Comparison of ENCODE assay signal across 9 mouse cellular contexts in the genomic region with DNA sequence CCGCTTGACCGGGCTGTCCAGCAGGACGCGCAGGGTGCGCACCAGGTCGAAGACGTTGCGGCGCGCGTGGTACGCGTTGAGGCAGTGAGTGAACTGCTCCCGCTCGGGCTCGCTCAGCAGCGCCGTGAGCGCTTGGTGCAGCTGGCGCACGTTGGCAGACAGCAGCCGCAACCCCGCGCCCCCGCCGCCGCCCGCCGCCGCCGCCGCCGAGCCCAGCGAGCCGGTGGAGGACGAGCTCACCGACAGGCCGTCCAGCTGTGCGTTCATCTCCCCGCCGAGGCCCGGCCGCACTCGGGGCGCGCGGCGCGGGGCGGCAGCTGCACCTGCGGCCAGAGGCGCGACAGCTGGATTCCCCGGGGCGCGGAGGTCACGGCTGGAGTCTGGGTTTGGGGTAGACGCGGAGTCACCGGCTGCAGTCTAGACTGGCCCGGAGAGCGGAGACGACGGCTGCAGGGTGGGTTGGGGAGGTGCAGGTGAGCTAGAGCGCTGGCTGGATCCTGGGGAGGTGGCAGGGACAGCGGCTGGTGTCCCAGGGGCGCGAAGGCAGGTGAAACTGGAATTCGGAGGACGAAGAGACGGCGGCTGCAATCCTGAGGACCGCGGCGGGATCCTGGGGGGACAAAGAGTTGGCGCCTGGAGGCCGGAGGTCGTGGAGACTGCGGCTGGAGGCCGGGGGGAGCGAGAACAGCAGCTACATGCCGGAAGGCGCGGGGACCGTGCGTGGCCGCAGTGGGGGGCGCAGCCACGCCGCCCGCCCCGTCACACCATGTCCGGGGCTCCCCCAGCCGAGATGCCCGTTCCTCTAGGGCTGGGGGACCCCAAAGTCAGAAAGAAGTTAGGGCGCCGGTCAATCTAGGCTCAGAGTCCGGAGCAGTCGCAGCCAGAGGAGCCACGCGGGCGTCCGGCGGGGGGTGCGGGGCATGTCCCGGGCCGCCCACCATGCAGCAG. TPM values are rescaled to one million over a fixed set of nuclear protein-coding genes. Genes with fewer than 3 reads are reported as not detected.
DNase-seq lines count a peak whose midpoint lies in the region; ATAC-seq and TF ChIP-seq lines count a peak whose summit lies in the region.
"Had no signal": no experiment of that assay in that cellular context is flagged by ENCODE, and none has a peak within 500 bp of the region (broad histone marks: within the 10 kb centered on the region; RNA-seq: fewer than 3 reads in every experiment).

No protein-coding gene starts in this region.

- H3K27ac ChIP-seq in cerebellum, adult 2 months (ENCODE audit: insufficient read depth, low read length), result no peak overlapping the region
- H3K27ac ChIP-seq in bone marrow macrophage, adult 2 months (ENCODE audit: insufficient read depth, low read depth, low read length), result no peak overlapping the region
- no peak overlapping the region for H3K27ac ChIP-seq in intestine, embryonic 14.5 days (ENCODE audit: low read depth)
- no peak overlapping the region for H3K27ac ChIP-seq in liver, embryonic 13.5 days

- peak; percentile 53 for ATAC-seq in intestine, embryonic 14.5 days (replicated peaks; ENCODE audit: low FRiP score, low TSS enrichment, low read depth)
- ATAC-seq in liver, embryonic 13.5 days (ENCODE audit: low read depth), result peak; percentile 29

- H3K9ac ChIP-seq in intestine, embryonic 14.5 days (ENCODE audit: low read length), result peak overlapping the region; percentile 69
- H3K9ac ChIP-seq in liver, embryonic 13.5 days, result peak overlapping the region; percentile 29; the same call in 1 of the 2 replicates

- TF ChIP-seq CTCF in cerebellum, adult 2 months (IDR thresholded peaks at IDR 0.05; ENCODE audit: borderline replicate concordance, insufficient read depth, low read depth, low read length), result no peak
- no peak for TF ChIP-seq CTCF in bone marrow macrophage, adult 2 months (IDR thresholded peaks at IDR 0.05; ENCODE audit: low read depth, low read length)

- no peaks in the 10 kb centered on the region for H3K4me1 ChIP-seq in cerebellum, adult 2 months (ENCODE audit: control insufficient read depth, insufficient read depth, low read length)
- peaks cover 2% of the 10 kb centered on the region; the same call in 1 of the 2 replicates for H3K4me1 ChIP-seq in bone marrow macrophage, adult 2 months (ENCODE audit: control insufficient read depth, insufficient read depth, low read length)
- H3K4me1 ChIP-seq in intestine, embryonic 14.5 days (replicated peaks; ENCODE audit: control insufficient read depth, insufficient read depth, low read length), result peaks cover 14% of the 10 kb centered on the region; the same call in 1 of the 2 replicates
- peaks cover 17% of the 10 kb centered on the region for H3K4me1 ChIP-seq in liver, embryonic 13.5 days (replicated peaks)

- peaks cover 12% of the 10 kb centered on the region; the same call in 1 of the 2 replicates for H3K27me3 ChIP-seq in cerebellum, adult 2 months (ENCODE audit: control insufficient read depth, insufficient read depth, low read length)
- peaks cover 9% of the 10 kb centered on the region; the same call in 1 of the 2 replicates for H3K27me3 ChIP-seq in intestine, embryonic 14.5 days (replicated peaks; ENCODE audit: control insufficient read depth, insufficient read depth, low read length)
- H3K27me3 ChIP-seq in liver, embryonic 13.5 days, result peaks cover 64% of the 10 kb centered on the region

- 1% methylated on average over 102 of the region's 107 CpGs for WGBS in cerebellum, adult 2 months
- WGBS in intestine, embryonic 14.5 days, result under 1% methylated on average over 79 of the region's 107 CpGs
- 1% methylated on average over 107 of the region's 107 CpGs for WGBS in liver, embryonic 13.5 days (ENCODE audit: insufficient replicate concordance)

- H3K36me3 ChIP-seq in intestine, embryonic 14.5 days (ENCODE audit: control insufficient read depth, insufficient read depth, low read length), result no peaks in the 10 kb centered on the region
- H3K36me3 ChIP-seq in liver, embryonic 13.5 days, result no peaks in the 10 kb centered on the region

- H3K9me3 ChIP-seq in intestine, embryonic 14.5 days (ENCODE audit: control insufficient read depth, low read length), result no peaks in the 10 kb centered on the region
- H3K9me3 ChIP-seq in liver, embryonic 13.5 days (replicated peaks), result no peaks in the 10 kb centered on the region

- no peak for TF ChIP-seq POLR2A in cerebellum, adult 2 months (IDR thresholded peaks at IDR 0.05; ENCODE audit: borderline replicate concordance, insufficient read depth, low read length)
- no peak for TF ChIP-seq POLR2A in bone marrow macrophage, adult 2 months (IDR thresholded peaks at IDR 0.05; ENCODE audit: borderline replicate concordance, low read depth, low read length)

- DNase-seq in cerebellum, adult 2 months, result peak in 1 of 2 experiments; percentile 19
- DNase-seq in cerebellum, adult 11-12 months, result no peak
- DNase-seq in gastrocnemius, adult 8-10 months (ENCODE audit: low spot score in 2 of 2), result peak; percentile 8 to 12
- peak; percentile 82 for DNase-seq in intestine, embryonic 14.5 days (ENCODE audit: low spot score)
- peak; percentile 2 for DNase-seq in liver, embryonic 13.5 days
- peak; percentile 71 for DNase-seq in neural tube, embryonic 10.5 days (ENCODE audit: extremely low spot score, low spot score)
- DNase-seq in thymus, postnatal 0 days (ENCODE audit: low spot score), result peak; percentile 77

- H3K4me2 ChIP-seq in intestine, embryonic 14.5 days (ENCODE audit: low read length), result peak overlapping the region; percentile 74
- H3K4me2 ChIP-seq in liver, embryonic 13.5 days, result peak overlapping the region; percentile 72

- peak overlapping the region; percentile 41 for H3K4me3 ChIP-seq in cerebellum, adult 2 months (replicated peaks; ENCODE audit: insufficient read depth, low read depth, low read length)
- peak overlapping the region; percentile 52 for H3K4me3 ChIP-seq in bone marrow macrophage, adult 2 months (ENCODE audit: insufficient read depth, low read length)
- H3K4me3 ChIP-seq in intestine, embryonic 14.5 days (ENCODE audit: low read depth, low read length), result peak overlapping the region; percentile 55
- peak overlapping the region; percentile 60 for H3K4me3 ChIP-seq in liver, embryonic 13.5 days (replicated peaks)

RNA-seq across cellular contexts. Expression of gene Whrn, which starts 0.6 kb away (rescaled TPM):
- polyA plus RNA-seq in cerebellum, adult 2 months (2012; rRNA removed), result 91.9 and 101 TPM in 2 replicates
- 0.29 TPM in 1 of 2 replicates, not detected in the other for polyA plus RNA-seq in bone marrow macrophage, adult 2 months (2012; ENCODE audit: insufficient read depth, insufficient read length, missing spikeins)
- 1 to 10 TPM; 2.5 to 4.4 (median 4.0) TPM for total RNA-seq in gastrocnemius, adult 8-10 months (2022)
- 3.1 and 4.0 TPM in 2 replicates for polyA plus RNA-seq in intestine, embryonic 14.5 days (2014; fragmentation: Nextera tagmentation; extraction: Ambion mirVana)
- polyA plus RNA-seq in liver, embryonic 13.5 days (2015; fragmentation: Nextera tagmentation; extraction: Ambion mirVana), result 0.10 and 0.18 TPM in 2 replicates
- 12.0 and 17.1 TPM in 2 replicates for polyA plus RNA-seq in thymus, postnatal 0 days (2015; fragmentation: Nextera tagmentation; extraction: Ambion mirVana)
- total RNA-seq: MEL had no signal

RNA-seq across cellular contexts. Expression of gene Atp6v1g1, which starts 49.3 kb away (rescaled TPM):
- 148 and 154 TPM in 2 replicates for polyA plus RNA-seq in cerebellum, adult 2 months (2012; rRNA removed)
- 270 and 275 TPM in 2 replicates for polyA plus RNA-seq in bone marrow macrophage, adult 2 months (2012; ENCODE audit: insufficient read depth, insufficient read length, missing spikeins)
- total RNA-seq in gastrocnemius, adult 8-10 months (2022), result 100 to 1,000 TPM; 268 to 323 (median 295) TPM
- 264 and 277 TPM in 2 replicates for polyA plus RNA-seq in intestine, embryonic 14.5 days (2014; fragmentation: Nextera tagmentation; extraction: Ambion mirVana)
- polyA plus RNA-seq in liver, embryonic 13.5 days (2015; fragmentation: Nextera tagmentation; extraction: Ambion mirVana), result 125 and 135 TPM in 2 replicates
- 373 and 381 TPM in 2 replicates for polyA plus RNA-seq in thymus, postnatal 0 days (2015; fragmentation: Nextera tagmentation; extraction: Ambion mirVana)
